Mouse (Mus musculus) midbrain, postnatal 0 days (tissue): ENCODE results near the gene Gm21970. TPM values are rescaled to one million over a fixed set of nuclear protein-coding genes. Genes with fewer than 3 reads are reported as not detected.

Experiments used
- ATAC-seq: fragments of 200-750 bp; cut with Nextera tagmentation; 2 replicates; pipeline ENCODE4 v1.8.0; 2017; ENCODE audit warnings: moderate number of reproducible peaks, mild to moderate bottlenecking, moderate TSS enrichment, moderate library complexity; ENCODE audit not compliant: low FRiP score
- DNase-seq: peaks from one replicate; pipeline ENCODE4 v3.0.0-alpha.2; 2015; ENCODE audit warnings: low spot score
- H3K27ac ChIP-seq: fragments of 300-500 bp; sonication (generic); 2 replicates; pipeline ENCODE4 v1.5.1; 2014; ENCODE audit warnings: low read depth, mild to moderate bottlenecking, low read length, mixed read lengths
- H3K27me3 ChIP-seq: fragments of 300-500 bp; sonication (generic); 2 replicates; pipeline ENCODE4 v1.6.1; 2014; ENCODE audit warnings: low read length, control low read depth, mixed read lengths; ENCODE audit not compliant: insufficient read depth
- H3K36me3 ChIP-seq: fragments of 300-500 bp; sonication (generic); 2 replicates; pipeline ENCODE4 v1.6.1; 2014; ENCODE audit warnings: low read length, control low read depth, mixed read lengths; ENCODE audit not compliant: insufficient read depth
- H3K4me1 ChIP-seq: fragments of 300-500 bp; sonication (generic); 2 replicates; pipeline ENCODE4 v1.6.1; 2014; ENCODE audit warnings: mild to moderate bottlenecking, control low read depth, antibody characterized with exemption, low read length, mixed read lengths; ENCODE audit not compliant: insufficient read depth
- H3K4me2 ChIP-seq: fragments of 300-500 bp; sonication (generic); 2 replicates; pipeline ENCODE4 v1.6.1; 2014; ENCODE audit warnings: low read depth, mild to moderate bottlenecking, low read length, mixed read lengths; ENCODE audit not compliant: poor library complexity, severe bottlenecking
- H3K4me3 ChIP-seq: fragments of 300-500 bp; sonication (generic); 2 replicates; pipeline ENCODE4 v1.5.1; 2014; ENCODE audit warnings: low read depth, mild to moderate bottlenecking, low read length, moderate library complexity
- H3K9ac ChIP-seq: fragments of 300-500 bp; sonication (generic); replicated peaks from 2 replicates; pipeline ENCODE4 v1.6.1; 2014; ENCODE audit warnings: mild to moderate bottlenecking, low read length, moderate library complexity, mixed read lengths; ENCODE audit not compliant: poor library complexity, severe bottlenecking
- H3K9me3 ChIP-seq: fragments of 300-500 bp; sonication (generic); 2 replicates; pipeline ENCODE4 v1.6.1; 2016; ENCODE audit warnings: low read length, control low read depth
- CTCF ChIP-seq: IDR thresholded peaks from 2 replicates; pipeline ENCODE4 v1.5.1; 2016; ENCODE audit warnings: antibody characterized with exemption, mild to moderate bottlenecking
- WGBS: fragments of 180-500 bp; shearing (Covaris S2); extraction: QIAGEN DNeasy Blood & Tissue Kit; methylation state at CpG from one replicate; pipeline ENCODE4 v1.1.7; 2014; 5-methylcytosine and 5-hydroxymethylcytosine counted together
- polyA plus RNA-seq: library from polyadenylated mRNA; unstranded; fragments of >200 nt; fragmentation: Nextera tagmentation; extraction: Ambion mirVana; gene quantifications from 2 replicates; pipeline ENCODE4 v1.2.1, GENCODE M21; 2015
- total RNA-seq: library from RNA; depleted of rRNA; stranded (reverse); fragments of >200 nt; gene quantifications from 2 replicates; pipeline ENCODE4 v1.2.3, GENCODE M21; 2014

The Gm21970 gene
- total and polyA plus RNA-seq, 2 experiments from 2014 or later = not detected

DNA sequence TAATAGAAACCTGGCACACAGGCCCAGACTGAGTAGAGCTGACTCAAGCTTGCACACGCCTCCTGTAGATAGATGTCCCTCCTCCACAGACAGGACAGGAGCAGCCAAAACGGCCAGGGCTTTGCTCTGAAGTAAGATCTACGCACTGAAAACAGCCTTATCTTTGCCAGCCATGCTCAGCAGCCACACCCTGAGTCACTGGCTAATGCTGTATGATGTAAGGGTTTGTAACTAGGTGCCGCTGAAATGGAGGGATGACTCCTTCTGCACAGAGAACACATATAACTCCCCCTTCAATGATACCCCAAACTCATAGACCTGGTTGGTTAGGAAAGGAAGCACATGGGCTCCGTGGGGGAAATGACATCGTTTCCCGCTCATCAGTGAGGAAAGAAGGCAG lies 38.8 kb upstream of the Gm21970 start:
- Histone ChIP-seq H3K9me3 (no peaks in the 10 kb centered on the region), H3K36me3 (no peaks in the 10 kb centered on the region), H3K4me2 (no peak overlapping the region), H3K4me3 (no peak overlapping the region), H3K27me3 (peaks cover 14% of the 10 kb centered on the region), H3K27ac (no peak overlapping the region), H3K4me1 (no peaks in the 10 kb centered on the region), H3K9ac (no peak overlapping the region)
- DNase-seq (no peak), ATAC-seq (no peak)
- TF ChIP-seq CTCF = no peak
- WGBS = 72% methylated on average over 7 of the region's 7 CpGs

DNA sequence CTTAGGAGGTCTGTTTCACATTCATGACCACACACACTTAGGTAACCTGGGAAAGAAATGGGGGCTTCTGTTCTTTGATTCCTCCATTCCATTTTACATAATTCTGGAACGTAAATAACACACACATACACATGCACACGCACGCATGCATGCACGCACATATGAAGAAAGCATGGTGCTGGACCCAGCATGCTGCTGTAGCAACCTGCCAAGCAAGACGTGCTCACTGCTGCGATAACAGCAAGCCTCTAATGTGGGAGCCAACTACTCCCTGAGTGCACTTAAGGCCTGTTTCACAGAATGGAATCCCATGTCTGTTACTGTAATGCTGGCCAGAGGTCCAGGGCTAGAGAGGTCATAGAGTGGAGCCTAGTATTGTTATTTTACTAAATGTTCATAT lies 38.3 kb upstream of the Gm21970 start:
- DNase-seq (no peak), ATAC-seq (no peak)
- TF ChIP-seq CTCF = no peak
- H3K4me2 ChIP-seq = no peak overlapping the region
- H3K27ac ChIP-seq = no peak overlapping the region
- WGBS = 81% methylated on average over 6 of the region's 6 CpGs
- H3K9me3 ChIP-seq = no peaks in the 10 kb centered on the region
- H3K36me3 ChIP-seq = no peaks in the 10 kb centered on the region
- no peak overlapping the region for H3K4me3 ChIP-seq
- no peak overlapping the region for H3K9ac ChIP-seq
- H3K4me1 ChIP-seq = no peaks in the 10 kb centered on the region
- peaks cover 15% of the 10 kb centered on the region for H3K27me3 ChIP-seq

DNA sequence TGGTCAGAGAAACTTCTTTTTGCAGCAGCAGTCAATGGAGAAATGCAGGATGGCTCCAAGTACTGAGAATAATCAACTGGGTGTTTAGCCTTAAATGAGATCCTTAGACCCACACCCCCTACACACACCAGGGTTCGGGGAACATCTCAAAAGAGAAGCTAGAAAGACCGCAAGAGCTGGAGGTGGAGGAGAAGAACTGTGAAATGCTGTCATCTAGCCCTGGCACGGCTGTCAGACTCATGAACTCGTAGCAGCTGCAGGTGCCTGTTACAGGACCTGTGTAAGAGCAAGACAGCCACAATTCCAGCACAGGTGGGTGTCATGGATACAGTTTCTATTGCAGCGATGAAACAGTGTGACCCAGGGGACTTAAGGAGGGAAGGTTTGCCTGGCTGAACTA lies 37.9 kb upstream of the Gm21970 start:
- no peak for TF ChIP-seq CTCF
- H3K4me2 ChIP-seq = no peak overlapping the region
- H3K9ac ChIP-seq = no peak overlapping the region
- DNase-seq (no peak), ATAC-seq (no peak)
- H3K27ac ChIP-seq = no peak overlapping the region
- whole genome bisulfite sequencing = 82% methylated on average over 5 of the region's 5 CpGs
- H3K36me3 ChIP-seq = no peaks in the 10 kb centered on the region
- no peak overlapping the region for H3K4me3 ChIP-seq
- H3K4me1 ChIP-seq = no peaks in the 10 kb centered on the region
- H3K9me3 ChIP-seq = no peaks in the 10 kb centered on the region
- peaks cover 15% of the 10 kb centered on the region for H3K27me3 ChIP-seq

DNA sequence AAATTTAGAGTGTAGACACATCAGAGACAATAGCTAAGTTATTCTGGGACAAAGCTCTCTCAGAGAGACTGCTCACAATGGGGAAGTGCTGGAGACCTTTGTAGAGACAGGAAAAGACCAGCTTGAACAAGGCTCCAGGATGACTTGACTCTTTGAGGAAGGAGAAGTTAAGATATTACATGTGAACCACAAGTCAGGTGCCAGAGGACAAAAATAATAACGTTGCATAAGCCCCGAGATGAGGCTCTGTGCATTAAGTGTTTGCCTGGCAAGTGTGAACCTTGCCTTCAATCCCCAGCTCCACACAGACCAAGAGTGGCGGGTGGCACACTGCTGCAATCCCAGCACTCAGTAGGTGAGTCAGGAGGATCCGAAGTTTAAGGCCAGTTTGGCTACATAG lies 36.9 kb upstream of the Gm21970 start:
- Histone ChIP-seq H3K4me2 (no peak overlapping the region), H3K27me3 (peaks cover 15% of the 10 kb centered on the region), H3K4me3 (no peak overlapping the region), H3K9ac (no peak overlapping the region), H3K9me3 (no peaks in the 10 kb centered on the region), H3K36me3 (no peaks in the 10 kb centered on the region), H3K4me1 (no peaks in the 10 kb centered on the region), H3K27ac (no peak overlapping the region)
- DNase-seq = no peak
- 75% methylated on average over 4 of the region's 4 CpGs for WGBS
- no peak for TF ChIP-seq CTCF
- no peak for ATAC-seq

DNA sequence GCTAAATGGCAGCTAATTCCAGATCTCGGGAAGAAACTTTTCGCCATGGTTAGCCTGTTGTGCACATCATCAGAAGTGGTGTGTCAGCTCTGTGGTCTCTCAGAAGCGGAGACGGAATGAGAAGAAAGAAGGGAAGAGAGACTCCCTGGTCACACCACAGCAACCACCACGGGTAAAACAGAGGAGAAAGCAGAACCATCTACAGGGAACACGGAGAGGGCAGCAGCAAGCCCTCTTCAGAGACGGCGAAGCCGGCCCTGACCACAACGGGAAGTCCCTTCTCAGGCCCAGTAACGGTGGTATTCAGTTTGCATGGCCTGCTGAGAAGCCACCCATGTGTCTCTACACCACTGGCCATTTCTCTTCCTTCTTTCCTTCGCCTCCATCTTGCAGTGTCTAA lies 36.4 kb upstream of the Gm21970 start:
- Histone ChIP-seq H3K27ac (no peak overlapping the region), H3K4me3 (no peak overlapping the region), H3K4me2 (no peak overlapping the region), H3K9ac (no peak overlapping the region), H3K4me1 (no peaks in the 10 kb centered on the region), H3K9me3 (no peaks in the 10 kb centered on the region), H3K36me3 (no peaks in the 10 kb centered on the region), H3K27me3 (peaks cover 15% of the 10 kb centered on the region)
- 76% methylated on average over 12 of the region's 12 CpGs for WGBS
- no peak for ATAC-seq
- no peak for TF ChIP-seq CTCF
- DNase-seq = no peak

DNA sequence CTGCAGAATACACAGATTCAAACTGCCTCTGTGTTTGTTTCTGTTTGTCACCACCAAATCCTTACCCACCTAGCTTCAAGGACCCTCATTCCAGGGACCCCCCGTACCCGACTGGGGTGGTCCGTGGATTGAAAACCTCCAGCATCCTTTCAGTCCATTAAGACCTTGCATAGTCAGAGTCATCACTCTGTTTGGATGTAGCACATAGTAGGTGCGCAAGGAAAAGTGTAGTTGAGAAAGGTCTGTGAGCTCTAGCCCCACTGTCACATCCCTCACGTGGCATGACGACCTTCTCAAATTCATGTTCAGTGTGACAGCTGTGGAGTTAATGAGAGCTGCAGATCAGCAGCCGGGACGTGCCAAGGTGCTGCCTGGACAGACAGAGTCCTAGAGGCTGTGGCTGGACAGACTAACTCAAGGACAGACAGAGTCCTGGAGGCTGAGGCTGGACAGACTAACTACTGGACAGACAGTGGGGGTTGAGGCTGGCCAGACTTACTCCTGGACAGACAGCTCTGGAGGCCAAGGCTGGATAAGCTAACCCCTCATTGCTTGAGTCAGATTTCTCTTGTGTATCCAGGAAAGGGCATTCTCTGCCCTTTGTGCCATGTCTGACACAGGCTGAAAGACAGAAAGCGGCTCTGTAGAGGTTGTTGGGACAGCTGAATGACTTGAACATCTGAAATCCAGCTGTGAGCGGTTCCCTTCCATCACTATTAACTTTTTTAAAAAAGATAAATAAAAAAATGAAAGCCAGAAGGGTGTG lies 34.6 kb upstream of the Gm21970 start:
- Histone ChIP-seq H3K27me3 (peaks cover 15% of the 10 kb centered on the region), H3K9me3 (no peaks in the 10 kb centered on the region), H3K4me2 (no peak overlapping the region), H3K4me1 (no peaks in the 10 kb centered on the region), H3K27ac (no peak overlapping the region), H3K36me3 (no peaks in the 10 kb centered on the region), H3K9ac (no peak overlapping the region), H3K4me3 (no peak overlapping the region)
- 75% methylated on average over 10 of the region's 10 CpGs for WGBS
- TF ChIP-seq CTCF = no peak
- DNase-seq (no peak), ATAC-seq (no peak)
